Mouse (Mus musculus): ENCODE measurements around the gene Saa4. TPM values are rescaled to one million over a fixed set of nuclear protein-coding genes. Genes with fewer than 3 reads are reported as not detected.
"Not testable (repeated sequence)": the region's sequence is repeated elsewhere in the genome, so short reads cannot be mapped to it uniquely, and the experiment has no call there.

Saa4 gene
- polyA plus RNA-seq, 1 experiment from 2014 or later = not detected

DNA sequence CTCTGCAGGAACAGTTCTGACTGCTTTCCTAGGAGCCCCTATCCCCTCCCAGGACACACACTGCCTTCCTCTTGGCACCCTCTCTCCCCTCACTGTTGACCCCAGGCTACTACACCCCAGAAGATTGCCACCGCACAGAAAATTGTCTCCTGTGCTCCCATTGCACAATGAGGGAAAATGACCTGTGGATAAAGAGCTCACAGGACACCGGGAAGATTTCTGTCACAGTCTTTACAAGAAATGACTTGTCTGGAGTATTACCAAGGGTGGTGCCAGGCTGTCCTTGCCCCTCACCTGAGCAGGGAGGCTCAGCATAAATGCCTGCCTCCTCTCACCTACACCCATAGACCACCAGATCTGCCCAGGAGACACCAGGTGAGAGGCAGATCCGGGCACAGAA is 19.1 kb upstream of the Saa4 start, which contains the start of gene Saa2:
Gene Saa2 (plus strand): TSS at position 301 of the 400 bp plus-strand sequence.
- Histone ChIP-seq H3K36me3 (ENCODE audit: insufficient read depth) (no peaks in the 10 kb centered on the region), H3K4me2 (no peak within 1 kb of the TSS), H3K9ac (no peak within 1 kb of the TSS), H3K4me3 (ENCODE audit: low read depth, low read length) (no peak within 1 kb of the TSS), H3K27ac (ENCODE audit: low read depth) (no peak within 1 kb of the TSS), H3K9me3 (ENCODE audit: low read depth, low read length) (no peaks in the 10 kb centered on the region), H3K4me1 (ENCODE audit: insufficient read depth) (no peaks in the 10 kb centered on the region), H3K27me3 (ENCODE audit: insufficient read depth, low read length) (no peaks in the 10 kb centered on the region)
- TF ChIP-seq CTCF (IDR thresholded peaks at IDR 0.05; ENCODE audit: low read depth) = no peak
- 60% methylated on average over 3 of the region's 3 CpGs for WGBS
- ATAC-seq (ENCODE audit: insufficient read depth) (no peak), DNase-seq (no peak)

DNA sequence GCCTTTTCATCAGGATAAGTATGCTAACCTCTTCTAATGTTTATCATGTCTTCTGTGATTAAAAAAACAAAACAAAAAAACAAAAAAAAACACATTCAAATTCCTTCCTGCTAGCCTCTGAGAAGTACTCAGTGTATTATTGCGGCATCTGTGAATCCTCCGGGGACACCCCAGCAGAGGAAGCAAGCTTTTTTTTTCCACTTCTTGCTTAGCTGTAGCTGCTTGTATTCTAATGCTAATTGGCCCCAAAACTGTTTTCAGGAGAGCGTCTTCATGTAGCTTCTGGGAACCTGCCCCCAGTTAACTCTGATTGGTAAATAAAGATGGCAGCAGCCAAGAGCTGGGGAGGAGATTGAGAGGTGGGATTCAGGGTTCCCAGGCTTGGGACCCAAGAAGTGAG is 16.1 kb upstream of the Saa4 start:
- H3K4me2 ChIP-seq = no peak overlapping the region
- H3K9me3 ChIP-seq (ENCODE audit: low read depth, low read length) = no peaks in the 10 kb centered on the region
- H3K4me3 ChIP-seq (ENCODE audit: low read depth, low read length) = no peak overlapping the region
- WGBS = 59% methylated on average over 3 of the region's 3 CpGs
- H3K27ac ChIP-seq (ENCODE audit: low read depth) = no peak overlapping the region
- no peak overlapping the region for H3K9ac ChIP-seq
- no peaks in the 10 kb centered on the region for H3K36me3 ChIP-seq (ENCODE audit: insufficient read depth)
- DNase-seq = no peak
- no peak for ATAC-seq (ENCODE audit: insufficient read depth)
- TF ChIP-seq CTCF (IDR thresholded peaks at IDR 0.05; ENCODE audit: low read depth) = no peak
- no peaks in the 10 kb centered on the region for H3K27me3 ChIP-seq (ENCODE audit: insufficient read depth, low read length)
- no peaks in the 10 kb centered on the region for H3K4me1 ChIP-seq (ENCODE audit: insufficient read depth)

DNA sequence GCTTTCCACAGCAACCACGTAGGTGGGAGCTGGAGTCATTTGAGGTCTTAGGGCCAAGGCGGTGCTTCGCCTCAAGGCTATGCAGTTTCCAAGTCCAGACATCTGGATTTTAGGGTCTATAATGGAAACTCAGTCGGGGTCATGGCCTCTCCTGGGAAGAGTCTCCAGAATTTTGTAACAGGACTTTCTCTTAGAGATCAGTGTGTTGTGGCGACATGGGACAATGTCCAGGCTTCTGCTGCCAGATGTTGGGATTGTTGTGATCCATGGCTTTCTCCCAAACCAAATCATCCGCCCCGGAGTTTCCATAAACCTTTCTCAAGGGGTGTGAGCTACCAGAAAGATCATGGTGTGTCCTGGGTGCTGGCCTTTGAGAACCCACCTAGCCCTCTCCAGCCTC is 14.0 kb upstream of the Saa4 start:
- TF ChIP-seq CTCF (IDR thresholded peaks at IDR 0.05; ENCODE audit: low read depth) = no peak

DNA sequence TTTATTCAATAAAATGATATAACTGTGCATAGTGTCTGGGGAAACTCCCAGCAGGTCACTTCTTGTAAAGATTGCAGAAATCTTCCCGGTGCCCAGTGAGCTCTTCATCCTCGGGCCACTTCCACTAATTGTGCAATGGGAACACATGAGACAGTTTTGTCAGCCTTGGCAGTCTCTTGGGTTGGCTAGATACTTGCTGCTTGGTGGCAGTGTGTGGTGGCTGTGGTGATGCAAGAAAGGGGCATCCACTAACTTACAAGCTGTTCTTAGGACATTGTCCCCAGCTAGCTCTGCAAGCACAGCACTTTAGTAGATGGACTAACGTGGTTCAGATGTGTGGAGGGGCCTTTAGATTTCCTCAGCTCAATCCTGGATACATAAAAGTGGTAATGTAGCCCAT is 13.4 kb upstream of the Saa4 start:
- 76% methylated on average over 3 of the region's 3 CpGs for WGBS
- no peaks in the 10 kb centered on the region for H3K4me1 ChIP-seq (ENCODE audit: insufficient read depth)
- DNase-seq (no peak), ATAC-seq (ENCODE audit: insufficient read depth) (no peak)
- H3K4me2 ChIP-seq = no peak overlapping the region
- no peak for TF ChIP-seq CTCF (IDR thresholded peaks at IDR 0.05; ENCODE audit: low read depth)
- H3K9ac ChIP-seq = no peak overlapping the region
- no peaks in the 10 kb centered on the region for H3K9me3 ChIP-seq (ENCODE audit: low read depth, low read length)
- H3K27ac ChIP-seq (ENCODE audit: low read depth) = no peak overlapping the region
- no peaks in the 10 kb centered on the region for H3K36me3 ChIP-seq (ENCODE audit: insufficient read depth)
- H3K27me3 ChIP-seq (ENCODE audit: insufficient read depth, low read length) = no peaks in the 10 kb centered on the region
- H3K4me3 ChIP-seq (ENCODE audit: low read depth, low read length) = no peak overlapping the region

More for the DNA sequence above, 14.0 kb upstream of the Saa4 start:
- Histone ChIP-seq H3K4me1 (ENCODE audit: insufficient read depth) (no peaks in the 10 kb centered on the region), H3K9ac (no peak overlapping the region), H3K4me2 (no peak overlapping the region), H3K36me3 (ENCODE audit: insufficient read depth) (no peaks in the 10 kb centered on the region), H3K4me3 (ENCODE audit: low read depth, low read length) (no peak overlapping the region), H3K27me3 (ENCODE audit: insufficient read depth, low read length) (no peaks in the 10 kb centered on the region), H3K27ac (ENCODE audit: low read depth) (no peak overlapping the region), H3K9me3 (ENCODE audit: low read depth, low read length) (no peaks in the 10 kb centered on the region)
- ATAC-seq (ENCODE audit: insufficient read depth) = no peak
- 81% methylated on average over 7 of the region's 7 CpGs for WGBS
- no peak for DNase-seq

DNA sequence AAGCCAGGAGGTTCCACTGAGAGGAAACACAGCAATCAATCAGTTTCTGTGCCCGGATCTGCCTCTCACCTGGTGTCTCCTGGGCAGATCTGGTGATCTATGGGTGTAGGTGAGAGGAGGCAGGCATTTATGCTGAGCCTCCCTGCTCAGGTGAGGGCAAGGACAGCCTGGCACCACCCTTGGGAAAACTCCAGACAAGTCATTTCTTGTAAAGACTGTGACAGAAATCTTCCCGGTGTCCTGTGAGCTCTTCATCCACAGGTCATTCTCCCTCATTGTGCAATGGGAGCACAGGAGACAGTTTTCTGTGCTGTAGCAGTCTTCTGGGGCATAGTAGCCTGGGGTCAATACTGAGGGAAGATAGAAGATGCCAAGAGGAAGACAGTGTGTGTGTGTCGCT is 10.5 kb upstream of the Saa4 start, which contains the start of gene Saa1:
Gene Saa1 (minus strand): TSS at position 101 of the 400 bp plus-strand sequence.
- not testable (repeated sequence) for H3K9me3 ChIP-seq (ENCODE audit: low read depth, low read length); DNase-seq; H3K4me2 ChIP-seq; H3K4me1 ChIP-seq (ENCODE audit: insufficient read depth); H3K27me3 ChIP-seq (ENCODE audit: insufficient read depth, low read length); H3K9ac ChIP-seq; ATAC-seq (ENCODE audit: insufficient read depth); H3K27ac ChIP-seq (ENCODE audit: low read depth); H3K4me3 ChIP-seq (ENCODE audit: low read depth, low read length); H3K36me3 ChIP-seq (ENCODE audit: insufficient read depth)
- WGBS = 62% methylated on average over 3 of the region's 3 CpGs

DNA sequence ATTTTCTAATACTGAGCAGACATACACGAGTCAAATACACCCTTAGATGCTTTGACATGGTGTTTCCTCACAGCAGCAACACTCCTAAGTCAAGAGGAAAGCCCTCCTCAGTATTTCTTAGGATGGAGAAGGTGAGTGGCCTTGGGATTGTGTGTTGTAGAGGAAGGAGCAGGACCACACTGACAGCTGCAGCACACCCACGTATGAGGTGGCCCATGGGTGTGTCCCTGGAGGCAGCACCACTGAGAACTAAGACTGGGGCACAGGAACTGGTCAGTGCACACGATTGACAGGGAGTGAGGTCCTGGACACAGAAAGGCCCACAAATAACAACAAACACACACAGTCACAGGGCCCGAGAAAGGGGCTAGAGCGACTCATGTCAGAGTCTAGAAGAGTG is 7.6 kb upstream of the Saa4 start:
- H3K27ac ChIP-seq (ENCODE audit: low read depth); H3K4me2 ChIP-seq; DNase-seq; H3K27me3 ChIP-seq (ENCODE audit: insufficient read depth, low read length); H3K9ac ChIP-seq; H3K9me3 ChIP-seq (ENCODE audit: low read depth, low read length); ATAC-seq (ENCODE audit: insufficient read depth); H3K36me3 ChIP-seq (ENCODE audit: insufficient read depth); H3K4me1 ChIP-seq (ENCODE audit: insufficient read depth); H3K4me3 ChIP-seq (ENCODE audit: low read depth, low read length): not testable (repeated sequence)
- WGBS = 68% methylated on average over 5 of the region's 5 CpGs

DNA sequence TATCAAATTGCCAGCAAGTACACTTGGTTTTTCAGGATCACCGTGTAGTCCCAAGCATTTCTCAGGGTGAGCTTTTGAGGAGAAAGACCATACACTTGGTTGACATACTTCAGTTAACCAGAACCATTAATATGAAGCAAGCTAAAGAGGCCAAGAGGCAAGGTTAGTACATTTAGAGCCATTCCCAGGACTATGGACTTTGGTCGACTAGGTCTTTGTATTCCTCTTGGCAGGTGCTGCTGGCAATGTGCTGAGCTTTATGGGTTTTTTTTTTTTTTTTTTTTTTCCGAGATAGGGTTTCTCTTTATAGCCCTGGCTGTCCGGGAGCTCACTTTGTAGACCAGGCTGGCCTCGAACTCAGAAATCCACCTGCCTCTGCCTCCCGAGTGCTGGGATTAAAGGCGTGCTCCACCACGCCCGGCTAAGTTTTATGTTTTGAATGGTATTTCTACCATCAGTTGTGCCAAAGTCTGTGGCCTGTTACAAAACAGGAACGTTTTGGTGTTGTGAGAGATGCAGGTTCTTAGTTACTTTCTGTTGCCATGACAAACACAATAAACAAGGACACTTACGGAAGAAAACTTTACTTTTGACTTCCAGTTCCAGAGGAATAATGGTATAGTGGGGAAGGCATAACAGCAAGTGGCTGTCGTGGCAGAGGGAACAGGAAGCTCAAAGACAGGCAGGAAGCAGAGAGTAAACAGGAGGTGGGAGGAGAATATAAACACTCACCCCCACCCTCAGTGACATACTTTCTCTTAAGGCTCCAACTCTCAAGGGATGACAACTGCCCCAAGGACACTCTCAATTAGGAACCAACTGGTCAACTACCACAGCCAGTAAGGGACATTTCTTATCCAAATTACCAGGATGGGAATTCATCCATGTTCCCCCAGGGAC is 6.4 kb upstream of the Saa4 start:
- TF ChIP-seq CTCF (IDR thresholded peaks at IDR 0.05; ENCODE audit: low read depth) = no peak
- Histone ChIP-seq H3K4me1 (ENCODE audit: insufficient read depth) (no peaks in the 10 kb centered on the region), H3K9me3 (ENCODE audit: low read depth, low read length) (no peaks in the 10 kb centered on the region), H3K4me2 (no peak overlapping the region), H3K27me3 (ENCODE audit: insufficient read depth, low read length) (no peaks in the 10 kb centered on the region), H3K27ac (ENCODE audit: low read depth) (no peak overlapping the region), H3K4me3 (ENCODE audit: low read depth, low read length) (no peak overlapping the region), H3K36me3 (ENCODE audit: insufficient read depth) (no peaks in the 10 kb centered on the region), H3K9ac (no peak overlapping the region)
- ATAC-seq (ENCODE audit: insufficient read depth) (no peak), DNase-seq (peak; percentile 18)
- 77% methylated on average over 12 of the region's 12 CpGs for WGBS

All from lung, embryonic 14.5 days (tissue).